Mouse (Mus musculus) thymus, adult 2 months (tissue): Measurements from ENCODE around the gene Nod2.

ENCODE experiments used
- CTCF ChIP-seq: fragments of 200-500 bp; IDR thresholded peaks from 2 replicates; pipeline ENCODE4 v1.5.1; 2012; ENCODE audit warnings: mild to moderate bottlenecking, control low read depth, low read length, moderate library complexity, borderline replicate concordance; ENCODE audit not compliant: control insufficient read depth, poor library complexity, insufficient read depth; ENCODE audit errors: extremely low read depth
- POLR2A ChIP-seq: fragments of 200-500 bp; IDR thresholded peaks from 2 replicates; pipeline ENCODE4 v1.6.1; 2012; ENCODE audit warnings: mild to moderate bottlenecking, low read length, control low read depth, moderate library complexity; ENCODE audit not compliant: control insufficient read depth, poor library complexity, insufficient read depth; ENCODE audit errors: extremely low read depth

DNA sequence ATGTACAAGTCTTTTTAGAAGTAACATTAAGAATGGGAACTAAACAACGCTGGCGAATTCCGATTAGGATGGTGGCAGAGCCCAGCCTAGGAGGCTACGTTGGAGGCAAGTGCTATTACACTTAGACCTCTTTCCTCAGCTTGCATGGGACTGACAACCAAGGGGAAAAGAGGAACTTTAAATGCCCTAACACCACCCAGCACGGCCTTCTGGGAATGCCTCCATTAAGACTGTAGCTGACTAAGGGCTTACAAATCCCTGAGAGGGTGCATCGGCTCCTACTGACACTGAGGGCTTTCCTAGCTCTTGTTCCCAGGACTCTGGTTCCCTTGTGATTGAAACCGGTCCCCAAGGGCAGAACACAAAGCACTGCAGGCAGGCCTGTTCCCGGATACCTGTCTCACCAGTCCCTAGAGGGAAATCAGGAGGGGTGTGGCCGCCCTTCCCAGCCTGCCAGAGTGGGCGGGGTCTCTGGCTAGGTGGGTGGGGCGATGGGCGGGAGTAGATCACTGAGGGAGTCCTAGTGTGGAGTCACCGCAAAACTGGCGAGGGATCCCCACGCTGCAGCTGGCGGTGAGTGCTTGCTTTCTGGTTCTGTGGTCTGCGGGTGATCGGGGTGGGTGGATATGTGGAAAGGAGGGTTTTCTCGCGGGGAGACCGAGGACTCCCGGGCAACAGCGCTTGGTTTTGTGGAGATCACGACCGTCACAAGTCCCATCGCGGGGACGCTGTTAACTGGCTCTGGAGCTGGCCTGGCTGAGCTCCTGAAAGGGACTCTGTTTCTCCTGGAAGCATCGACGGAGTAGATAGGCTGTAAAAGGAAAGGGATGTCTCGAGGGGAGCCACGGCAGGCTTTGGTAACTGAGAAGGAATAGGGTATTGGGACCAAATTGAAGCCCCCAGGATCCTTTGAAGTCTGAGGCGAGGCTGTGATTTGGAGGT is at the start of gene Nod2:
- no peak for TF ChIP-seq CTCF
- TF ChIP-seq POLR2A: no peak
